Mouse (Mus musculus): ENCODE results near the gene 1700020N15Rik. TPM values are rescaled to one million over a fixed set of nuclear protein-coding genes. Genes with fewer than 3 reads are reported as not detected.
"Not testable (repeated sequence)": the region's sequence is repeated elsewhere in the genome, so short reads cannot be mapped to it uniquely, and the experiment has no call there.

Gene 1700020N15Rik
- not detected in 2 replicates for polyA plus RNA-seq (2015; fragmentation: Nextera tagmentation; extraction: Ambion mirVana)

- not testable (repeated sequence) for H3K9me3 ChIP-seq; H3K4me3 ChIP-seq (replicated peaks); ATAC-seq (ENCODE audit: insufficient read depth, low FRiP score, low read depth); H3K9ac ChIP-seq; H3K27me3 ChIP-seq (replicated peaks); H3K27ac ChIP-seq; H3K4me2 ChIP-seq; H3K4me1 ChIP-seq; H3K36me3 ChIP-seq
- 55% methylated on average over 5 of the region's 5 CpGs for WGBS
These were observed at the start of gene 1700020N15Rik for GRCm38 (mm10) chrX:69945000-69945399. TSS of gene 1700020N15Rik (plus strand) at chrX:69945300.

- no peaks in the 10 kb centered on the region for H3K4me1 ChIP-seq
- H3K9ac ChIP-seq = no peak overlapping the region
- H3K4me3 ChIP-seq (replicated peaks) = no peak overlapping the region
- no peak overlapping the region for H3K27ac ChIP-seq
- no peaks in the 10 kb centered on the region for H3K27me3 ChIP-seq (replicated peaks)
- no peak for ATAC-seq (ENCODE audit: insufficient read depth, low FRiP score, low read depth)
- H3K9me3 ChIP-seq = no peaks in the 10 kb centered on the region
- no peak overlapping the region for H3K4me2 ChIP-seq
- 77% methylated on average over 2 of the region's 2 CpGs for WGBS
- no peaks in the 10 kb centered on the region for H3K36me3 ChIP-seq
These were observed 31.9 kb downstream of the 1700020N15Rik start for GRCm38 (mm10) chrX:69976790-69977579.
